Mouse (Mus musculus): ENCODE measurements around the gene P3h4. TPM values are rescaled to one million over a fixed set of nuclear protein-coding genes. Genes with fewer than 3 reads are reported as not detected.

Gene P3h4
- polyA plus RNA-seq, 1 experiment = 13.3 TPM

- Histone ChIP-seq H3K27ac (ENCODE audit: insufficient read depth, low read length) (no peak overlapping the region), H3K36me3 (ENCODE audit: control insufficient read depth, insufficient read depth, low read length, poor library complexity, severe bottlenecking) (no peaks in the 10 kb centered on the region), H3K4me1 (ENCODE audit: control insufficient read depth, insufficient read depth, low read length) (no peaks in the 10 kb centered on the region), H3K27me3 (ENCODE audit: control insufficient read depth, insufficient read depth, low read length, poor library complexity, severe bottlenecking) (no peaks in the 10 kb centered on the region), H3K9me3 (replicated peaks; ENCODE audit: control insufficient read depth, insufficient read depth, low read length, poor library complexity, severe bottlenecking) (no peaks in the 10 kb centered on the region), H3K4me3 (ENCODE audit: low read depth, low read length) (no peak overlapping the region), H3K9ac (ENCODE audit: low read depth, poor library complexity, severe bottlenecking) (no peak overlapping the region)
- TF ChIP-seq POLR2A (IDR thresholded peaks at IDR 0.05; ENCODE audit: insufficient read depth, low read length) = no peak
- TF ChIP-seq CTCF (IDR thresholded peaks at IDR 0.05; ENCODE audit: low read depth, low read length) = no peak
- no peak for TF ChIP-seq EP300 (IDR thresholded peaks at IDR 0.05; ENCODE audit: insufficient read depth, low read depth, low read length)
Observed at GRCm38 (mm10) chr11:100406273-100406672, 8.4 kb downstream of the P3h4 start.

- Histone ChIP-seq H3K27ac (ENCODE audit: insufficient read depth, low read length) (no peak overlapping the region), H3K9ac (ENCODE audit: low read depth, poor library complexity, severe bottlenecking) (no peak overlapping the region), H3K4me3 (ENCODE audit: low read depth, low read length) (no peak overlapping the region), H3K36me3 (ENCODE audit: control insufficient read depth, insufficient read depth, low read length, poor library complexity, severe bottlenecking) (no peaks in the 10 kb centered on the region), H3K9me3 (replicated peaks; ENCODE audit: control insufficient read depth, insufficient read depth, low read length, poor library complexity, severe bottlenecking) (no peaks in the 10 kb centered on the region), H3K27me3 (ENCODE audit: control insufficient read depth, insufficient read depth, low read length, poor library complexity, severe bottlenecking) (no peaks in the 10 kb centered on the region), H3K4me1 (ENCODE audit: control insufficient read depth, insufficient read depth, low read length) (no peaks in the 10 kb centered on the region)
- TF ChIP-seq POLR2A (IDR thresholded peaks at IDR 0.05; ENCODE audit: insufficient read depth, low read length) (no peak), EP300 (IDR thresholded peaks at IDR 0.05; ENCODE audit: insufficient read depth, low read depth, low read length) (no peak), CTCF (IDR thresholded peaks at IDR 0.05; ENCODE audit: low read depth, low read length) (no peak)
Observed at GRCm38 (mm10) chr11:100404456-100405074, 10.1 kb downstream of the P3h4 start.

GRCm38 (mm10) chr11:100403445-100404134 lies 11.0 kb downstream of the P3h4 start:
- no peaks in the 10 kb centered on the region for H3K27me3 ChIP-seq (ENCODE audit: control insufficient read depth, insufficient read depth, low read length, poor library complexity, severe bottlenecking)
- H3K9me3 ChIP-seq (replicated peaks; ENCODE audit: control insufficient read depth, insufficient read depth, low read length, poor library complexity, severe bottlenecking) = no peaks in the 10 kb centered on the region
- TF ChIP-seq POLR2A (IDR thresholded peaks at IDR 0.05; ENCODE audit: insufficient read depth, low read length) (no peak), CTCF (IDR thresholded peaks at IDR 0.05; ENCODE audit: low read depth, low read length) (no peak), EP300 (IDR thresholded peaks at IDR 0.05; ENCODE audit: insufficient read depth, low read depth, low read length) (no peak)
- H3K36me3 ChIP-seq (ENCODE audit: control insufficient read depth, insufficient read depth, low read length, poor library complexity, severe bottlenecking) = no peaks in the 10 kb centered on the region
- peaks cover under 1% of the 10 kb centered on the region for H3K4me1 ChIP-seq (ENCODE audit: control insufficient read depth, insufficient read depth, low read length)
- no peak overlapping the region for H3K27ac ChIP-seq (ENCODE audit: insufficient read depth, low read length)
- H3K4me3 ChIP-seq (ENCODE audit: low read depth, low read length) = no peak overlapping the region
- no peak overlapping the region for H3K9ac ChIP-seq (ENCODE audit: low read depth, poor library complexity, severe bottlenecking)

- Histone ChIP-seq H3K27ac (ENCODE audit: insufficient read depth, low read length) (no peak overlapping the region), H3K36me3 (ENCODE audit: control insufficient read depth, insufficient read depth, low read length, poor library complexity, severe bottlenecking) (no peaks in the 10 kb centered on the region), H3K27me3 (ENCODE audit: control insufficient read depth, insufficient read depth, low read length, poor library complexity, severe bottlenecking) (no peaks in the 10 kb centered on the region), H3K9me3 (replicated peaks; ENCODE audit: control insufficient read depth, insufficient read depth, low read length, poor library complexity, severe bottlenecking) (no peaks in the 10 kb centered on the region), H3K9ac (ENCODE audit: low read depth, poor library complexity, severe bottlenecking) (no peak overlapping the region), H3K4me3 (ENCODE audit: low read depth, low read length) (no peak overlapping the region), H3K4me1 (ENCODE audit: control insufficient read depth, insufficient read depth, low read length) (peaks cover 3% of the 10 kb centered on the region)
- no peak for TF ChIP-seq CTCF (IDR thresholded peaks at IDR 0.05; ENCODE audit: low read depth, low read length)
- TF ChIP-seq POLR2A (IDR thresholded peaks at IDR 0.05; ENCODE audit: insufficient read depth, low read length) = no peak
- no peak for TF ChIP-seq EP300 (IDR thresholded peaks at IDR 0.05; ENCODE audit: insufficient read depth, low read depth, low read length)
Observed at GRCm38 (mm10) chr11:100402682-100403081, 12.0 kb downstream of the P3h4 start.

- Histone ChIP-seq H3K4me3 (ENCODE audit: low read depth, low read length) (no peak overlapping the region), H3K27ac (ENCODE audit: insufficient read depth, low read length) (no peak overlapping the region), H3K36me3 (ENCODE audit: control insufficient read depth, insufficient read depth, low read length, poor library complexity, severe bottlenecking) (no peaks in the 10 kb centered on the region), H3K4me1 (ENCODE audit: control insufficient read depth, insufficient read depth, low read length) (peaks cover 3% of the 10 kb centered on the region), H3K9me3 (replicated peaks; ENCODE audit: control insufficient read depth, insufficient read depth, low read length, poor library complexity, severe bottlenecking) (no peaks in the 10 kb centered on the region), H3K9ac (ENCODE audit: low read depth, poor library complexity, severe bottlenecking) (no peak overlapping the region), H3K27me3 (ENCODE audit: control insufficient read depth, insufficient read depth, low read length, poor library complexity, severe bottlenecking) (no peaks in the 10 kb centered on the region)
- TF ChIP-seq CTCF (IDR thresholded peaks at IDR 0.05; ENCODE audit: low read depth, low read length) (no peak), POLR2A (IDR thresholded peaks at IDR 0.05; ENCODE audit: insufficient read depth, low read length) (no peak), EP300 (IDR thresholded peaks at IDR 0.05; ENCODE audit: insufficient read depth, low read depth, low read length) (no peak)
Observed at GRCm38 (mm10) chr11:100402240-100402639, 12.4 kb downstream of the P3h4 start.

- TF ChIP-seq POLR2A (IDR thresholded peaks at IDR 0.05; ENCODE audit: insufficient read depth, low read length) = no peak
- no peak for TF ChIP-seq CTCF (IDR thresholded peaks at IDR 0.05; ENCODE audit: low read depth, low read length)
- no peak for TF ChIP-seq EP300 (IDR thresholded peaks at IDR 0.05; ENCODE audit: insufficient read depth, low read depth, low read length)
- Histone ChIP-seq H3K4me3 (ENCODE audit: low read depth, low read length) (no peak overlapping the region), H3K27me3 (ENCODE audit: control insufficient read depth, insufficient read depth, low read length, poor library complexity, severe bottlenecking) (no peaks in the 10 kb centered on the region), H3K9ac (ENCODE audit: low read depth, poor library complexity, severe bottlenecking) (no peak overlapping the region), H3K36me3 (ENCODE audit: control insufficient read depth, insufficient read depth, low read length, poor library complexity, severe bottlenecking) (no peaks in the 10 kb centered on the region), H3K27ac (ENCODE audit: insufficient read depth, low read length) (no peak overlapping the region), H3K4me1 (ENCODE audit: control insufficient read depth, insufficient read depth, low read length) (peaks cover 3% of the 10 kb centered on the region), H3K9me3 (replicated peaks; ENCODE audit: control insufficient read depth, insufficient read depth, low read length, poor library complexity, severe bottlenecking) (no peaks in the 10 kb centered on the region)
Observed at GRCm38 (mm10) chr11:100400842-100401241, 13.8 kb downstream of the P3h4 start.
